Mouse (Mus musculus) kidney, embryonic 16.5 days (tissue): Measurements from ENCODE around the gene Coq4. TPM values are rescaled to one million over a fixed set of nuclear protein-coding genes. Genes with fewer than 3 reads are reported as not detected.
"Not testable (repeated sequence)": the region's sequence is repeated elsewhere in the genome, so short reads cannot be mapped to it uniquely, and the experiment has no call there.

Experiments used
- ATAC-seq: fragments of 200-750 bp; cut with Nextera tagmentation; 2 replicates; pipeline ENCODE4 v1.8.0; 2017; ENCODE audit warnings: moderate TSS enrichment; ENCODE audit not compliant: low FRiP score, low TSS enrichment
- H3K27ac ChIP-seq: fragments of 300-500 bp; sonication (generic); 2 replicates; pipeline ENCODE4 v1.5.1; 2014; ENCODE audit warnings: low read length
- H3K27me3 ChIP-seq: fragments of 300-500 bp; sonication (generic); 2 replicates; pipeline ENCODE4 v1.6.1; 2014; ENCODE audit warnings: low read length, control low read depth, mixed read lengths; ENCODE audit not compliant: insufficient read depth
- H3K36me3 ChIP-seq: fragments of 300-500 bp; sonication (generic); 2 replicates; pipeline ENCODE4 v1.6.1; 2014; ENCODE audit warnings: low read length, control low read depth, mixed read lengths; ENCODE audit not compliant: insufficient read depth
- H3K4me1 ChIP-seq: fragments of 300-500 bp; sonication (generic); 2 replicates; pipeline ENCODE4 v1.6.1; 2014; ENCODE audit warnings: low read length, control low read depth, mixed read lengths; ENCODE audit not compliant: insufficient read depth
- H3K4me2 ChIP-seq: fragments of 300-500 bp; sonication (generic); replicated peaks from 2 replicates; pipeline ENCODE4 v1.6.1; 2014; ENCODE audit warnings: low read depth, low read length
- H3K4me3 ChIP-seq: fragments of 300-500 bp; sonication (generic); 2 replicates; pipeline ENCODE4 v1.5.1; 2014; ENCODE audit warnings: mild to moderate bottlenecking, low read length
- H3K9ac ChIP-seq: fragments of 300-500 bp; sonication (generic); replicated peaks from 2 replicates; pipeline ENCODE4 v1.6.1; 2014; ENCODE audit warnings: low read length
- H3K9me3 ChIP-seq: fragments of 300-500 bp; sonication (generic); 2 replicates; pipeline ENCODE4 v1.6.1; 2016; ENCODE audit warnings: low read length, control low read depth
- WGBS: fragments of 180-500 bp; shearing (Covaris S2); extraction: QIAGEN DNeasy Blood & Tissue Kit; methylation state at CpG from one replicate; pipeline ENCODE4 v1.1.7; 2014; 5-methylcytosine and 5-hydroxymethylcytosine counted together
- polyA plus RNA-seq: library from polyadenylated mRNA; unstranded; fragments of >200 nt; fragmentation: Nextera tagmentation; extraction: Ambion mirVana; gene quantifications from 2 replicates; pipeline ENCODE4 v1.2.1, GENCODE M21; 2015

The Coq4 gene
- polyA plus RNA-seq, 1 experiment from 2014 or later = 44.7 TPM

DNA sequence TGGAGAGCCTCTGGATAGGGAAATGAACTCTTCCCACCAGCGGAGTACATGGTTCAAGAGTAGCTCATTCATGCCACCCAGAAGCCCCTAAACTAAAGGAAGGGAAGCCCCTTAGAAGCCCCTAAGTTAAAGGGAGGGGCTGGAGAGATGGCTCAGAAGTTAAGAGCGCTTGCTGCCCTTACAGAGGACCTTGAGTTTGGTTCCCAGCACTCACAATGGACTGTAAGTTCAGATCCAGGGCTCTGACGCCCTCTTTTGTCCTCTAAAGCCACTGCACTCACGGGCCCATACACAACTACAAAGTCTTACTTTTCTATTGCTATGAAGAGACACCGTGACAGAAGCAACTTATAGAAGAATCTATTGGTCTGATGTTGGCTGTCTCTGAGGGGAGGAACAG is 34.9 kb upstream of the Coq4 start:
- Histone ChIP-seq H3K27ac (no peak overlapping the region), H3K36me3 (no peaks in the 10 kb centered on the region), H3K9me3 (no peaks in the 10 kb centered on the region), H3K4me3 (no peak overlapping the region), H3K4me2 (no peak overlapping the region), H3K9ac (no peak overlapping the region), H3K27me3 (peaks cover 38% of the 10 kb centered on the region), H3K4me1 (peaks cover 7% of the 10 kb centered on the region; the same call in 1 of the 2 replicates)
- ATAC-seq = no peak
- WGBS = 91% methylated on average over 5 of the region's 5 CpGs

- Histone ChIP-seq H3K9me3 (no peaks in the 10 kb centered on the region), H3K36me3 (no peaks in the 10 kb centered on the region), H3K9ac (no peak overlapping the region), H3K27me3 (peaks cover 27% of the 10 kb centered on the region), H3K27ac (no peak overlapping the region), H3K4me2 (no peak overlapping the region), H3K4me3 (no peak overlapping the region), H3K4me1 (peaks cover 6% of the 10 kb centered on the region; the same call in 1 of the 2 replicates)
- no peak for ATAC-seq
Measured at GRCm38 (mm10) chr2:29755693-29756092, 31.6 kb upstream of the Coq4 start.

DNA sequence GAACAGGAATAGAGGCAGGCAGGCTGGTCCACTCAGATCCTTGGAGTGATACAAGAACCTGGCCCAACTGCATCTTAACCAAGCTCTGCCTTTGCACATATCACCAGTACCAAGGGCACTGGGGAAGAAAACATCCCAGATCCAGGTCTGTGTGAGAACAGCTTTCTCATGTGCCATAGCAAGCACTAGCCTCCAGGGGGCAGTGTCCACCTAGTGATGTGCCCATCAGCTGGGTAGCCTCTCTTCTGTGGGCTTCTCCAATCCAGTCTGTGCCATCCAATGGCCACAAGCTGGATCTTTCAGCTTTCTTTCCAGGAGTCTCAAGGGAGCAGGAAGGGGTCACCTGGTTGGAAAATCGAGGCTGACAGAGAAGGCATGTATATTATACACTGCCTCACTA is 22.5 kb upstream of the Coq4 start:
- Histone ChIP-seq H3K9me3 (no peaks in the 10 kb centered on the region), H3K4me2 (no peak overlapping the region), H3K27me3 (no peaks in the 10 kb centered on the region), H3K4me3 (no peak overlapping the region), H3K27ac (no peak overlapping the region), H3K4me1 (peaks cover 8% of the 10 kb centered on the region), H3K9ac (no peak overlapping the region), H3K36me3 (no peaks in the 10 kb centered on the region)
- peak; percentile 14; the same call in 1 of the 2 replicates for ATAC-seq
- WGBS = 3% methylated on average over 1 of the region's 1 CpGs

DNA sequence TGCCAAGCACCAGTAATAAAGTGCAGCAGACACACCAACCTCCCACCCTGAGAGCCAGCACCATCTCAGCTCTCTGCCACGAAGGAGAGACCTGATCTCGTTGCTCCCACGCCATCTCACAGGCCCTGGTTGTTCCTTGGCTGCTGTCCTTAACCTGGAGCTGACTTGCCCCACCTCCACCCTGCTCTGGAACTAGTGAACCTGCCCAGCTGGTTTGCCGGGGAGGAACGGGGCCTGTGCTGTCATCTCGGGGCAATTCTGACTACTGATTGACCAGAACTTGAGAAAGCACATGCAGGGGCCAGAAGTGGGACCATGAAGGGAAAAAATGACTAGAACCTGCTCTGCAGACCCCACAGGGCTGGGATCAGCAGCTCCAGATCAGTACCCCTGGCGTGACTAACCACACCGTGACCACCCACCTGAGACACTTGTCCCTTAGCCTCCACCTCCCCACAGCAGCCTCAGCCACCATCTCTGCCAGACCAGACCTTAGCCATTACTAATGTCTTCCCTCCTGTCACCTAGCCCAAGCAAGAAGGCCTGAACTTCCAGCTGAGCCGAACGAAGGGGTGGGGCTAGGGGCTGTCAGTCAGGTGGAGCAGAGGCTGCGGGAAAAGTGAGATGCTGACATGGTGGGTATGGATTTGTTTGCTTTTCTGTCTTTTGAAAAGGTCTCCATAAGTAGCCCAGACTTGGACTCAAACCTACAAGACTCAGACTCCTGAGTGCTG is 19.1 kb upstream of the Coq4 start:
- no peaks in the 10 kb centered on the region for H3K27me3 ChIP-seq
- no peak overlapping the region for H3K4me3 ChIP-seq
- H3K27ac ChIP-seq = peak overlapping the region; percentile 78
- WGBS = 45% methylated on average over 11 of the region's 11 CpGs
- H3K36me3 ChIP-seq = 0 out of 2 replicates have a peak, but pooled peaks cover 1% of the 10 kb centered on the region
- H3K4me1 ChIP-seq = peaks cover 8% of the 10 kb centered on the region
- ATAC-seq = peak; percentile 75
- H3K9me3 ChIP-seq = no peaks in the 10 kb centered on the region
- H3K9ac ChIP-seq = no peak overlapping the region
- H3K4me2 ChIP-seq = no peak overlapping the region

DNA sequence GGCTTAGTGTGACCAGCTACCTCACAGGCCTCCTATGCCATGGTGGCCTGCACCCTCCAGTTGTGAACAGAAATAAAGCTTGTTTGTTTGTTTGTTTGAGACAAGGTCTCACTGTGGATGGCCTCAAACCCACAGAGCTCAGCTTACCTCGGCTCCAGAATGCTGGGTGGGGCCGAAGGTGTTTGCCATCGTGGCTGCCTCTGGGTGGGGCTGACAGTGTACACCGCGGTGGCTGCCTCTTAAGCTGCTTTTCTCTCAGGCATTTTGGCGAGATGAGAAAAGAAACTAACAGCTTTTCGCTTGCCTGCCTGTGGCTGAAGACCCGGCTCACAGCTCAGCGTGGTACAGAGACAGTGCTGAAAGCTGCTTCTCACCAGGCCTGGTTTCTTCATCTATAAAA is 18.4 kb upstream of the Coq4 start:
- Histone ChIP-seq H3K9ac (no peak overlapping the region), H3K4me3 (no peak overlapping the region), H3K4me2 (no peak overlapping the region), H3K4me1 (peaks cover 8% of the 10 kb centered on the region), H3K36me3 (0 out of 2 replicates have a peak, but pooled peaks cover 3% of the 10 kb centered on the region), H3K27ac (peak overlapping the region; percentile 78), H3K9me3 (no peaks in the 10 kb centered on the region), H3K27me3 (no peaks in the 10 kb centered on the region)
- no peak for ATAC-seq
- 65% methylated on average over 9 of the region's 9 CpGs for WGBS

DNA sequence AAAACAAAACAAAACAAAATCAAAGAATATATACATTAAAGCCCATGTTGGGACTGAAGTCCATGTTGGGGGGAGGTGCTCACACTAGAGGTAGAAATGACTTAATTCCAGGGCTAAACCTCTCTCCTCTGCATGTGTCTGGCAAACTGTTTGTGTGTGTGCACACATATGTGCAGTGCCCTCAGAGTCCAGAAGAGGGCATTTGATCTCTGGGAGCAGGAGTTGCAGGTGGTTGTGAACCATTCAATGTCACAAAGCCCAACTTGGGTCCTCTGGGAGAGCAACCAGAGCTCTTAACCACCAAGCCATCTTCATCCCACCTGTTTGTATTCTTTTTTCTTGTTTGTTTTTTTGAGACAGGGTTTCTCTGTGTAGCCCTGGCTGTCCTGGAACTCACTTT is 17.1 kb upstream of the Coq4 start:
- no peak for ATAC-seq
- H3K4me1 ChIP-seq = peaks cover 8% of the 10 kb centered on the region

DNA sequence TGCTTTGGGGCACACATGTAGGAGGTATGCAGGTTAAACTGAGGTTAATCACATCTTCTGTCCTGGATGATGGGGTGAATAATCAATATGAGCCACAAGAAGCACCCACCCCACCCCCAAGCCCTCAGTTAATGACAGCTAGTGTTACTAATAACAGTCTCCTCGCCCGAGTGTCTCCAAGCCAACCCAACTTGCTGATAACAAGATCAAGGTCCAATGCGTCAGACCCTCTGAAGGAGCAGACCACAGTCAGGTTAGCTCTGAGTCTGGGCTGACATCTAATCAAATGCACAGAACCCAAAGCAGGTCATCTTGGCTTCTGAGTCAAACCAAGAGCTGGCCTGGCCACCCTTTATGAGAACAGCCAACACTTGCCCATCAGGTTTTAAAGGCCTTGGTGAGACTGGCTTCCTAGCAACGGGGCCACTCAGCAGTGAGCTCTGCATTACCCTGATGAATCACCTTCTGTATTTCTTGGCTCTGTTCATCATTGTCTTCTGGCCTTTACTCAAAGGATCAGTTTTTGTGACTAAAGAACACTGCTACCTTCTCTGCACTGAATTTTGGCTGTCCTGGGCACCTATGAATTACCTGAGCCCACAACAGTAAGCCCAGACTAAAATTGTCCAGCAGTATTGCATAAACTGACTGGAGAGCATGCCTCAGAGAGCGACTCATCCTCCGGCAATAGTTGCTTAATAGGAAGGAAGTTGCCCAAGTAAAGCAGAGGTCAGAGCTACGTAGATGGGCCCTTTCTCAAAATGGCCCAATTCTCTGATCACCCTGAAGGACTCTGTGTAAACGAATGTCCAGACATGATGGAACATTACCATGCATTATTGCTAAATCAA is 15.5 kb upstream of the Coq4 start:
- no peak for ATAC-seq
- WGBS = 83% methylated on average over 8 of the region's 8 CpGs
- Histone ChIP-seq H3K4me1 (peaks cover 8% of the 10 kb centered on the region), H3K4me3 (no peak overlapping the region), H3K36me3 (peaks cover 8% of the 10 kb centered on the region; the same call in 1 of the 2 replicates), H3K27ac (no peak overlapping the region), H3K9ac (no peak overlapping the region), H3K4me2 (no peak overlapping the region), H3K27me3 (no peaks in the 10 kb centered on the region), H3K9me3 (no peaks in the 10 kb centered on the region)

More for the DNA sequence above, 17.1 kb upstream of the Coq4 start:
- no peak overlapping the region for H3K4me3 ChIP-seq
- no peak overlapping the region for H3K4me2 ChIP-seq
- no peak overlapping the region for H3K9ac ChIP-seq
- H3K36me3 ChIP-seq = 0 out of 2 replicates have a peak, but pooled peaks cover 3% of the 10 kb centered on the region
- H3K9me3 ChIP-seq = no peaks in the 10 kb centered on the region
- no peaks in the 10 kb centered on the region for H3K27me3 ChIP-seq
- H3K27ac ChIP-seq = no peak overlapping the region

- no peak overlapping the region for H3K4me2 ChIP-seq
- no peaks in the 10 kb centered on the region for H3K9me3 ChIP-seq
- ATAC-seq = no peak
- WGBS = 92% methylated on average over 4 of the region's 4 CpGs
- H3K27me3 ChIP-seq = no peaks in the 10 kb centered on the region
- H3K27ac ChIP-seq = no peak overlapping the region
- no peak overlapping the region for H3K4me3 ChIP-seq
- H3K4me1 ChIP-seq = peaks cover under 1% of the 10 kb centered on the region; the same call in 1 of the 2 replicates
- peaks cover 23% of the 10 kb centered on the region for H3K36me3 ChIP-seq
- no peak overlapping the region for H3K9ac ChIP-seq
Measured at GRCm38 (mm10) chr2:29773323-29773722, 14.0 kb upstream of the Coq4 start.

DNA sequence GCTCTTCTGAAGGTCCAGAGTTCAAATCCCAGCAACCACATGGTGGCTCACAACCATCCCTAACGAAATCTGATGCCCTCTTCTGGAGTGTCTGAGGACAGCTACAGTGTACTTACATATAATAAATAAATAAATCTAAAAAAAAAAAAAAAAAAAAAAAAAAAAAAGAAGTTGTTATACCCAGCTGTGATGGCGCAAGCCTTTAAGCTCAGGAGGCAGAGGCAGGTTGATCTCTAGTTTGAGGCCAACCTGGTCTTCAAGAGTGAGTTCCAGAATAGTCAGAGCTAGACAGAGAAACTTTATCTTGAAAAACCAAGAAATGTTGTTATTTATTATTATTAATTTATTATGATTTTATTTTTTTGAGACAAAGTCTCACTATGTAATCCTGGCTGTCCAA is 6.0 kb upstream of the Coq4 start:
- H3K4me2 ChIP-seq, H3K27me3 ChIP-seq, H3K9ac ChIP-seq, H3K27ac ChIP-seq, ATAC-seq, H3K9me3 ChIP-seq, H3K4me3 ChIP-seq, H3K4me1 ChIP-seq: not testable (repeated sequence)
- WGBS = 97% methylated on average over 2 of the region's 2 CpGs
- H3K36me3 ChIP-seq = peaks cover 90% of the 10 kb centered on the region

DNA sequence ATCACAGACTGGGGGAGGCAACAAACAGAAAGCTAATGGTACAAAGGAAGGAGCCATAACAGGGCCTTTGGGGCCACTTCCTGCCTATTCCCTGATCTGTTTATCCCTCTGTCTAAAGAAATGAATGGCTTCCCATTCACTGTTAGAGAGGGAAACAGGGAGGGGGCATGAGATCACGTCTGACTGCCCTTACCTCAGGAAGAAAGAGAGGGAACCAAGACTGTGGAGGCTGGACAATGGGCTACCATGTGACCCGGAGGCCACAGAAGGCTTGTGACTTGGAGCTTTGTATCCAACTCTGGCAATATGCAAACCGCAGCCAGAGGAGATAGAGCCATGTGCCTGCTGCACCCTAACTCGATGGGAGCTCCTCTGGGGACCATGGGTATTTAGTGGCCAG is 3.0 kb upstream of the Coq4 start:
- 72% methylated on average over 4 of the region's 4 CpGs for WGBS
- peaks cover 61% of the 10 kb centered on the region for H3K36me3 ChIP-seq
- no peak for ATAC-seq
- no peak overlapping the region for H3K4me2 ChIP-seq
- peaks cover 13% of the 10 kb centered on the region for H3K4me1 ChIP-seq
- no peak overlapping the region for H3K9ac ChIP-seq
- no peaks in the 10 kb centered on the region for H3K27me3 ChIP-seq
- H3K27ac ChIP-seq = no peak overlapping the region
- H3K4me3 ChIP-seq = no peak overlapping the region
- H3K9me3 ChIP-seq = peaks cover 3% of the 10 kb centered on the region; the same call in 1 of the 2 replicates
